Comparison of ENCODE assay signal across 15 mouse cellular contexts in the genomic region with DNA sequence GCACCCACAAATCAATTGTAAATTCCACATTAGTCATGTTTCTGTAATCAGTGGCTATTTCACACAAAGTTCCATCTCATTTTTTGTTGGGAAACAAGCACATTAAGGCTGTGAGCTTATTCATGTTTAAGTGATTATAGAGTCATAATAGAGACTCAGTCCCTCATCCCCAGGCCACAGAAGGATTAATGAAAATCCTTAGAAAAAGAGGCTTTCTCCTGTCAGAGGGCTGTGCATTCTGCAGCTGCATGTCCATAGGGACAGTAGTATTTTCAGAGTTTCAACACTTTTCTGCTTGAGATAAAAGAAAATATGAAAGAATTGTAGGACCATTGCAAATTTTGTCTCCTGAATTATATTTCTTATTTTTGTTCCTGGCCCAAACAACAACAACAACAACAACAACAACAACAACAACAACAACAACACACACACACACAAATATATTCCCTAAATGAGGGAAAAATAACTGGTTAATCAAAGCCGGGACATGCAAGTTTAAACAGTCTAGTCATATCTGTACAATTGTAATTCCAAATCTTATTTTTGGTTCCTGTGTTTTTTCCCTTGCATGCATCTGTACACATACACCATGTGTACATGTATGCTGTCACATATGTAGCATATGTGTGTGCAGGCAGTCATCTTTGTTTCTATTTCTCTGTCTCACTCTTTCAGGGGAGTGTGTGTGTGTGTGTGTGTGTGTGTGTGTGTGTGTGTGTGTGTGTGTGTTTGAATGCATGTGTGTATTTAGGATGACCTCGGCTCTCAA.
"Had no signal": no experiment of that assay in that cellular context is flagged by ENCODE, and none has a peak within 500 bp of the region (broad histone marks: within the 10 kb centered on the region; RNA-seq: fewer than 3 reads in every experiment).

No protein-coding gene starts in this region.

- H3K4me2 ChIP-seq: kidney, embryonic 15.5 days; liver, embryonic 13.5 days; neural tube, embryonic 13.5 days had no signal

- H3K27ac ChIP-seq: kidney, embryonic 15.5 days; left cerebral cortex, adult 2 months; liver, embryonic 13.5 days; neural tube, embryonic 13.5 days had no signal

- H3K27me3 ChIP-seq: kidney, embryonic 15.5 days; liver, embryonic 13.5 days; neural tube, embryonic 13.5 days had no signal

- H3K36me3 ChIP-seq: kidney, embryonic 15.5 days; liver, embryonic 13.5 days; neural tube, embryonic 13.5 days had no signal

- DNase-seq: kidney, adult 11 months; kidney, adult 8-10 months; kidney, postnatal 10 days; kidney, postnatal 4 days; liver, embryonic 13.5 days; lung, adult 2 months; lung, postnatal 14 days; lung, postnatal 4 days; retina, postnatal 1 day; thymus, adult 18-20 months; thymus, postnatal 36 days had no signal

- H3K4me3 ChIP-seq: kidney, embryonic 15.5 days; left cerebral cortex, adult 2 months; liver, embryonic 13.5 days; myocyte; neural tube, embryonic 13.5 days had no signal

- H3K9ac ChIP-seq: kidney, embryonic 15.5 days; liver, embryonic 13.5 days; neural tube, embryonic 13.5 days had no signal

- H3K9me3 ChIP-seq: kidney, embryonic 15.5 days; liver, embryonic 13.5 days; neural tube, embryonic 13.5 days had no signal

- H3K4me1 ChIP-seq: kidney, embryonic 15.5 days; liver, embryonic 13.5 days; neural tube, embryonic 13.5 days had no signal
